Mouse (Mus musculus) testis, adult 2 months (tissue): ENCODE measurements around the gene Wipf2. TPM values are rescaled to one million over a fixed set of nuclear protein-coding genes. Genes with fewer than 3 reads are reported as not detected.

Experiments
- H3K27ac ChIP-seq: fragments of 200-500 bp; 2 replicates; pipeline ENCODE4 v1.5.1; 2012; ENCODE audit warnings: low read depth, low read length; ENCODE audit not compliant: control insufficient read depth, insufficient read depth
- H3K27me3 ChIP-seq: fragments of 200-500 bp; 2 replicates; pipeline ENCODE4 v1.6.1; 2012; ENCODE audit warnings: mild to moderate bottlenecking, low read length, moderate library complexity; ENCODE audit not compliant: control insufficient read depth, insufficient read depth
- H3K36me3 ChIP-seq: fragments of 200-500 bp; 2 replicates; pipeline ENCODE4 v1.6.1; 2012; ENCODE audit warnings: mild to moderate bottlenecking, low read length; ENCODE audit not compliant: control insufficient read depth, insufficient read depth
- H3K4me1 ChIP-seq: fragments of 200-500 bp; 2 replicates; pipeline ENCODE4 v1.6.1; 2012; ENCODE audit warnings: low read length; ENCODE audit not compliant: control insufficient read depth, insufficient read depth
- H3K4me3 ChIP-seq: fragments of 200-500 bp; 2 replicates; pipeline ENCODE4 v1.5.1; 2012; ENCODE audit warnings: low read depth, mild to moderate bottlenecking, low read length, moderate library complexity, mixed read lengths; ENCODE audit not compliant: control insufficient read depth
- CTCF ChIP-seq: fragments of 200-500 bp; IDR thresholded peaks from 2 replicates; pipeline ENCODE4 v1.5.1; 2012; ENCODE audit warnings: low read depth, mild to moderate bottlenecking, inconsistent platforms, low read length, moderate library complexity; ENCODE audit not compliant: control insufficient read depth, insufficient read depth, insufficient replicate concordance
- POLR2A ChIP-seq: fragments of 200-500 bp; IDR thresholded peaks from 2 replicates; pipeline ENCODE4 v1.6.1; 2012; ENCODE audit warnings: low read depth, mild to moderate bottlenecking, inconsistent platforms, low read length, moderate library complexity; ENCODE audit not compliant: control insufficient read depth
- polyA plus RNA-seq: library from polyadenylated mRNA; depleted of rRNA; stranded (reverse); fragments of >200 nt; gene quantifications from 2 replicates; pipeline ENCODE4 v1.2.3, GENCODE M21; 2012

The Wipf2 gene
- polyA plus RNA-seq, 1 experiment = 6.4 TPM

GRCm38 (mm10) chr11:98872040-98872439 lies 8.6 kb downstream of the Wipf2 start:
- Histone ChIP-seq H3K27me3 (no peaks in the 10 kb centered on the region), H3K36me3 (no peaks in the 10 kb centered on the region; the same call in none of the 2 replicates), H3K27ac (no peak overlapping the region), H3K4me1 (no peaks in the 10 kb centered on the region), H3K4me3 (no peak overlapping the region)
- no peak for TF ChIP-seq CTCF
- no peak for TF ChIP-seq POLR2A

- Histone ChIP-seq H3K4me3 (no peak overlapping the region), H3K4me1 (no peaks in the 10 kb centered on the region), H3K27ac (no peak overlapping the region), H3K27me3 (no peaks in the 10 kb centered on the region), H3K36me3 (no peaks in the 10 kb centered on the region; the same call in none of the 2 replicates)
- no peak for TF ChIP-seq POLR2A
- TF ChIP-seq CTCF = no peak
Observed at GRCm38 (mm10) chr11:98873900-98874299, 10.5 kb downstream of the Wipf2 start.

GRCm38 (mm10) chr11:98877001-98877400 lies 13.6 kb downstream of the Wipf2 start:
- no peak for TF ChIP-seq POLR2A
- H3K4me3 ChIP-seq = no peak overlapping the region
- H3K36me3 ChIP-seq = no peaks in the 10 kb centered on the region; the same call in 1 of the 2 replicates
- H3K4me1 ChIP-seq = no peaks in the 10 kb centered on the region
- H3K27me3 ChIP-seq = no peaks in the 10 kb centered on the region
- no peak overlapping the region for H3K27ac ChIP-seq

- peaks cover 5% of the 10 kb centered on the region for H3K36me3 ChIP-seq
- no peaks in the 10 kb centered on the region for H3K4me1 ChIP-seq
- TF ChIP-seq POLR2A (no peak), CTCF (no peak)
- no peak overlapping the region for H3K27ac ChIP-seq
- no peak overlapping the region for H3K4me3 ChIP-seq
- H3K27me3 ChIP-seq = no peaks in the 10 kb centered on the region
Observed at GRCm38 (mm10) chr11:98887703-98888102, 24.3 kb downstream of the Wipf2 start.

- Histone ChIP-seq H3K4me3 (no peak overlapping the region), H3K27me3 (no peaks in the 10 kb centered on the region), H3K27ac (no peak overlapping the region), H3K4me1 (no peaks in the 10 kb centered on the region), H3K36me3 (peaks cover 5% of the 10 kb centered on the region)
- no peak for TF ChIP-seq CTCF
- no peak for TF ChIP-seq POLR2A
Observed at GRCm38 (mm10) chr11:98889077-98889476, 25.6 kb downstream of the Wipf2 start.

- Histone ChIP-seq H3K4me1 (no peaks in the 10 kb centered on the region), H3K4me3 (no peak overlapping the region), H3K27ac (no peak overlapping the region), H3K36me3 (peaks cover 5% of the 10 kb centered on the region), H3K27me3 (no peaks in the 10 kb centered on the region)
- TF ChIP-seq CTCF (no peak), POLR2A (no peak)
Observed at GRCm38 (mm10) chr11:98889977-98890376, 26.5 kb downstream of the Wipf2 start.

- no peaks in the 10 kb centered on the region for H3K4me1 ChIP-seq
- TF ChIP-seq POLR2A = no peak
- no peak for TF ChIP-seq CTCF
- H3K27ac ChIP-seq = no peak overlapping the region
- peaks cover 4% of the 10 kb centered on the region for H3K36me3 ChIP-seq
- H3K4me3 ChIP-seq = no peak overlapping the region
- H3K27me3 ChIP-seq = no peaks in the 10 kb centered on the region
Observed at GRCm38 (mm10) chr11:98892426-98892825, 29.0 kb downstream of the Wipf2 start.

- no peaks in the 10 kb centered on the region for H3K4me1 ChIP-seq
- H3K27ac ChIP-seq = peak overlapping the region; percentile 10; the same call in 1 of the 2 replicates
- TF ChIP-seq POLR2A (no peak), CTCF (no peak)
- H3K36me3 ChIP-seq = peaks cover 8% of the 10 kb centered on the region
- H3K27me3 ChIP-seq = no peaks in the 10 kb centered on the region
- no peak overlapping the region for H3K4me3 ChIP-seq
Observed at GRCm38 (mm10) chr11:98900529-98901125, 37.2 kb downstream of the Wipf2 start.
